Mouse (Mus musculus) layer of hippocampus, adult 2 months (tissue): ENCODE measurements around the gene Prkn. TPM values are rescaled to one million over a fixed set of nuclear protein-coding genes. Genes with fewer than 3 reads are reported as not detected.

Experiments used
- DNase-seq, 2 experiments: peaks; one replicate each; pipeline ENCODE4 v3.0.0; 2022; ENCODE audit warnings: low spot score in 2 of 2
- H3K27ac ChIP-seq: fragments of 200-600 bp; 2 replicates; pipeline ENCODE4 v1.8.1; 2022
- H3K4me3 ChIP-seq: fragments of 200-600 bp; 2 replicates; pipeline ENCODE4 v1.8.1; 2022; ENCODE audit warnings: mild to moderate bottlenecking
- CTCF ChIP-seq: fragments of 200-600 bp; conservative IDR thresholded peaks from 2 replicates; pipeline ENCODE4 v1.8.1; 2022; ENCODE audit warnings: antibody characterized with exemption, mild to moderate bottlenecking, moderate library complexity
- total RNA-seq, 2 experiments: library from RNA; stranded (reverse); gene quantifications; 2 replicates each; pipeline ENCODE4 v1.2.3; 2021

The Prkn gene
- total RNA-seq, 2 experiments from 2014 or later = 18.0 to 22.4 TPM

DNA sequence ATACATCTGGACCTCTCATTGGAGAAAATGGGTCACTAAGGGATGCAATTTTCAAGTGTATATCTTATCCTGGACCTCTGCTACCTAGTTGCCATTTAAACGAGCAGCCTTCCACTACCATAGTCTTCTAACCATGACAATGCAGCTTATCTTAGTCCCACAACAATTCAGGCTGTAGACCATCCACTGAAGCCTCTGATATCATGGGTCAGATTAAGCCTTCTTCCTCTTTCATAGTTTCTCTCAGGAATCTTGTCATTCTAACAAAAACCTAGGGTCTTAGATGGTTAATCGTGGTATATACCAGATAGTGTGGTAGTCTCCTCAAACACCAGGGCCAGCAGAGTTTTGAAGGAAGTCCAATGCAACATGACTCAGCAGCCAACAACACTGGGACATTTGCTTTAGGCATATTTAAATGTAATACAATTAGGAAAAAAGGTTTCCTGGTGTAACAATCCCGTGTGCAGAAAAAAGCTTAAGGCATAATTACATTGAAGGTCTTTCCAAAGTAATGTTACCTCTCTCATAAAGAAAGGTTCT lies 61.6 kb downstream of the Prkn start:
- no peak overlapping the region for H3K4me3 ChIP-seq
- no peak for TF ChIP-seq CTCF
- no peak for DNase-seq
- no peak overlapping the region for H3K27ac ChIP-seq

DNA sequence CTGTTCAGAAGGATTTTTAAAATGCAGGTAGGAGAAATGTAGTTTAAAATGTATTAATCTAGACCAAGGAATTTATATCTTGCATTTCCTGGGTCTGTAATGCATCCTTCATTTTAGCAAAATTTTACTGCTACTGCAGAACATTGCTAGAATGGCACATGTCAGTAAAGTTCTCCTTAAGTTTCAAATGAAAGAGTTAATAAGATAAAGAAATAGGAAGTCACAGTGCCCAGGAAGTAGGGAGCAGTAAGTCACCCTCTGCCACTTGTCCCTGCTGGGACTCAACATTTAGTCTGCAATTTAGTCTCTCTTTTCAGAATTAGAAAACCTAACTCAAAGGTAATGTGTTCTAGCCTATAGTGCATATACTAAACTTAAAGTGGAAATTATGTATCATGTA lies 96.5 kb downstream of the Prkn start:
- H3K4me3 ChIP-seq = no peak overlapping the region
- H3K27ac ChIP-seq = no peak overlapping the region
- no peak for TF ChIP-seq CTCF
- DNase-seq = no peak

DNA sequence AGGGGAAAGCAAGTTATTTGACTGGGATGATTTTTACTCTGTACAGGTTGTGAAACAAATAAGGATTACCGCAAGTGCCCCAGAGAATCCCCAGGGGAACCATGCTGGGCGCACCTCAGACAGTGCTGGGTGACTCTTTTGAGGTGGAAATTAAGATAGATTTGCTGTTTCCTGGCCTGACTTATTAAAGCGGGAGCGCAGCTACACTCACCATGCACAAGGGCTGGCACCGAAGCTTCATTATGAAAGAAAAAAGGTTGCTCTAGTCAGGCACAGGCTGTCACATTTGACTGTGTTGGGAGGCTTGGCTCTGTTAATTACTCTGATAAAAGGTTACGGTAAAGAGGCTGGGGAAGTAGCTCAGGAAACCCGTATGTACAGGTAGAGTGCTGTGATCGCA lies 97.7 kb downstream of the Prkn start:
- TF ChIP-seq CTCF = no peak
- Histone ChIP-seq H3K4me3 (no peak overlapping the region), H3K27ac (no peak overlapping the region)
- no peak for DNase-seq

DNA sequence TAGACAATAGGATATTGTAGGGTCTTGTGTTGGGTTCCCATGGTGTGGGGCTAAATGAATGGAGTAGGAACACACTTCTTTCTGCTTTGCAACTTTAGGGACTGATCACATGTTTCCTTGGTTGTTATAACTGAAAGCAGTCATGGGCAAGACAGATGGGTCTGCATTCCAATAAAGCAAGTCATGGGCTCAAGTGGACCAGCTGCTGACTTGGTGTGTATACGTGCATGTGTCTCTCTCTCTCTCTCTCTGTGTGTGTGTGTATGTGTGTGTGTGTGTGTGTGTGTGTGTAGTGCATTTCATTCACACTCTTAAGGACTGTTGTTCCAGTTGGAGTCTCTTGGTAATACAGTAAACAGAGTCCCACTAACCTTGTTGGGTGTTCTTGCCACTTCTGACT lies 98.6 kb downstream of the Prkn start:
- Histone ChIP-seq H3K27ac (no peak overlapping the region), H3K4me3 (no peak overlapping the region)
- TF ChIP-seq CTCF = no peak
- no peak for DNase-seq

DNA sequence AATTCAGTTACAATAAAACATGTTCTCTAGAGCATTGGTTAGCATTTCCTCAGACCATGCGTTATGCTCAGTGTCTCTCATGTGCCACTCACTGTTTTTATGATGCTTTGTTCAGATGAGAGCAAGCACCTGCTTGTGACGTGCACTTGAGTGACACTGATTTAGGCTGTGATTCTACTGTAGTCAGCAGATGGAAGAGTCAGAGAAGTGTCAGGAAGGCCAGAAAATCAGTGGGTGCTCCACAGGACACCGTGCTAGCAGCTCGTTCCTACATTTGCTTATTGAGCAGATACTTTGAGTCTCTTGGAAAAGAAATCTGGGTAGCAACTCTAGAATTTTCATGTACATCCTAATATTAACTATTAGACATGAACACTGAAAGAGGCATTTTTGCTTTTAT lies 106.4 kb downstream of the Prkn start:
- TF ChIP-seq CTCF = no peak
- DNase-seq = no peak
- Histone ChIP-seq H3K27ac (no peak overlapping the region), H3K4me3 (no peak overlapping the region)

DNA sequence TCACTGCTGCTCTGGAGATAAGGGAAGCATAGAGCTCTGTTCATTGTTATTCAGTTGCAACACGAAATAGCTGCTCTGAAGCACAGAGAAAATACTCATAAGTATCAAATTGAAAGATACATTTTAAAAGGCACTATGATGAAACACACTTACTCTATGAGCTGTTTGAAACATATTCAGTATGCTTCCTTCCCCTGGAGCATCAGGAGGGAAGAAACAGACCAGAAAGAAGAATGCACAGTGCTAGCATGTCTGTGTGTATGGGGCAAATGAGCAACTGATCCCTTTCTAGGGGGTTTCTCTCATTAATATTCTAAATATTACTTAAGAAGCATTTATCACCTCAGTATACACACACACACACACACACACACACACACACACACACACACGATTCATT lies 107.4 kb downstream of the Prkn start:
- TF ChIP-seq CTCF = no peak
- Histone ChIP-seq H3K27ac (no peak overlapping the region), H3K4me3 (no peak overlapping the region)
- DNase-seq = no peak

GRCm38 (mm10) chr17:10959066-10959864 lies 119.1 kb downstream of the Prkn start:
- no peak for TF ChIP-seq CTCF
- Histone ChIP-seq H3K27ac (no peak overlapping the region), H3K4me3 (no peak overlapping the region)
- DNase-seq = no peak

DNA sequence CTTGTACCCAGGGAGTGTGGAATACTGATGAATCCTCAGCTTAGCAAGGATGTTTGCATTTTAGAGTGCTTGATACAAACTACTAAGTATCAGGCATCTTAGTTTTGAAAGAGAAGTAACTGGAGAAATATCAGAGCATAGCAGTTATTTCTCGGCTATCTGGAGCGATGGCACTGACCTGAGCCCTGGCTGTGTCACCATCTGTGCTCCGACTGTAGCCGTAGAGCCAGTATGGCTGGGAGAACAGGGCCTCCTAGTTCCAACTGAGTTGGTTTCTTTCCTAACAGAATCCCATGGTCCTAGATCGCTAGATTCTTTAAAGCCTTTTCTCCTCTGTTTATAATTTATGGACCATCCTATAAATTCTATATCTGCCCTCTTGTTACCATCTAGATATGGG lies 122.0 kb downstream of the Prkn start:
- no peak overlapping the region for H3K27ac ChIP-seq
- DNase-seq = no peak
- no peak for TF ChIP-seq CTCF
- no peak overlapping the region for H3K4me3 ChIP-seq

GRCm38 (mm10) chr17:10982136-10982535 lies 142.0 kb downstream of the Prkn start:
- H3K27ac ChIP-seq = no peak overlapping the region
- no peak for TF ChIP-seq CTCF
- H3K4me3 ChIP-seq = no peak overlapping the region
- no peak for DNase-seq

DNA sequence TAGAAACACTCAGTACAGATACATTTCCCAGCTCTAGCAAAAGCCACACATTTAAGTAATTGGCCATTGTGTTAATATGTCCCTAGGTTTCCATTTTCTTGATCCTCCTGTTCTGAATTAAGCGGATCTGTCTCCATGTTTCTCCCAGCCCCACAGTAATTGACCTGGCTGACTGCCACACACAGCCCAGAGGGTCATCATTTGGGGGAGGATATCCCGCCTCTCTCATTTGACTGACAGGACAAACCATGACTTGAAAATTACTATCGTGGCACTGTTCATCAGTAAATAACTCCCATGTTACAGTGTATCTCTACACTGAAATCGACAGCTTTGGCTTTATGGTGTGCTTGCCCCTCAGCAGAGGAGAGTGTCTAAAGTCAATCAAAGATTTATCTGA lies 146.9 kb downstream of the Prkn start:
- DNase-seq = no peak
- no peak overlapping the region for H3K27ac ChIP-seq
- TF ChIP-seq CTCF = no peak
- H3K4me3 ChIP-seq = no peak overlapping the region

DNA sequence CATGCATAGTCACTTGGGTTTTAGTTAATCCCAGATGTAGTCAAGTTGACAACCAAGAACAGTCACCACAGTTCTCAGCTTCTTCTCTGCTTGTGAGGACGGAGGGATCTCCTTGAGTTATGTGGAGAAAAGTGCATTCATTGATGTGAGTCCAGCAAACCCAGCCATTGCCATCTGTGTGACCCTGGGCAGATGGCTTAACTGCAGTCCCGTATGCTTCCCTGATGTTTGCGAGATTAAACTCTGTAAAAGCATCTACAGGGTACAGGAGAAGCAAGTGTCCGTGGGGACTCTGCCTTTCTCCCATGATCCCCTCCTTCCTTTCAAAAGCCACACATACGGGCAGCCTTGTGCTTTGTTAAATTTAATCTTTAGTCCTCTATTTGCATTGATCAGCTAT lies 157.1 kb downstream of the Prkn start:
- TF ChIP-seq CTCF = no peak
- DNase-seq = no peak
- Histone ChIP-seq H3K27ac (no peak overlapping the region), H3K4me3 (no peak overlapping the region)

DNA sequence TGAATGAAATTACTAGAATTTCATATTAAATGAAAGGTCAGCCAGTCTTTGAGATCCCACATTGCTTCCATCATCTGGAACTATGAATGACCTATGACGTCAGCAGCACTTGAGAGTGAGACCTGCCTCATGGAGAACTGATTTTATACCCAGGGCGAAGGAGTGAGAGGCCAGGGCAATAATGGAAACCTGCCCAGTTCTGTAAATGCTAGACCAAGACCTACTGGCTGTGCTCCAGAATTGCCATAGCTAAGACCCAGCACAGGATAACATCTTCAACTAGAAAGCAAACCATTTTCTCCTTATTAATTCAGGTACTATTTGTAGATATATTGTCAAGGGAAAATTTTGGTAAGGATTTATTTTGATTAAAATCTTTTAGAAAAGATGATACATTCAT lies 183.2 kb downstream of the Prkn start:
- H3K27ac ChIP-seq = no peak overlapping the region
- no peak for TF ChIP-seq CTCF
- no peak overlapping the region for H3K4me3 ChIP-seq
- DNase-seq = no peak

- no peak for DNase-seq
- peak; percentile 50 for TF ChIP-seq CTCF
- Histone ChIP-seq H3K4me3 (no peak overlapping the region), H3K27ac (no peak overlapping the region)
Observed at GRCm38 (mm10) chr17:11029348-11029747, 189.2 kb downstream of the Prkn start.

- Histone ChIP-seq H3K27ac (no peak overlapping the region), H3K4me3 (no peak overlapping the region)
- DNase-seq = no peak
- no peak for TF ChIP-seq CTCF
Observed at GRCm38 (mm10) chr17:11030936-11031335, 190.8 kb downstream of the Prkn start.
